In the genomic region with DNA sequence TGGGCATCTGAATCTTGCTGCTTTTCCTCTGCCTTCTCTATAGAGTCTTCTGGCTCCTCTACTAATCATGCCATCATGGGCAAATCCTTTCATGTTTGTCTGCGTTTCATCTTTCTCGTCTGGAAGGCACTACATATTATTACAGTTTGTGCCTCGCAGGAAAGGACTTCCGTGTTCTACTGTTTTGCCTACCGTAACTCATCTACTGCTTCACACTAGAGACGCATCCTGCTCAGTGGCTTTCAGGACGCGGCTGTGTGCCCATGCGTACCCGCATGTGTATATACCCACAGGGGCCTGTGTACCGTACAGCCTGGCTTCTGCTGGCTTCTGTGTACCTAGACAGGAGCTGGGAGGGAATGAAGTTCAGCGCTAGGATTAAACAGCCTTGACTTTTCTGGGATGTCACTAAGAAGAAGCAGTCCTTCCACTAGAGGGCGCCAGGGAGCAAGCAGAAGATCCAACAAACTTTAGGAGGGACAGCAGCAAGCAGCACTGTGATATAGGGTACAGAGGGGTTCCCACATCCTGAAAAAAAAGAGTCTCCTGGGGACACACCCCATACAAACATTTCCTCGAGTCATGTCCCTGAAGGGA, we compare ENCODE assay signal across 8 mouse cellular contexts.
DNase-seq lines count a peak whose midpoint lies in the region; ATAC-seq lines count a peak whose summit lies in the region.

No protein-coding gene starts in this region.

- no peak overlapping the region for H3K27ac ChIP-seq in forebrain, embryonic 11.5 days (ENCODE audit: low read depth, low read length)
- no peak overlapping the region for H3K27ac ChIP-seq in forebrain, embryonic 15.5 days (replicated peaks)

- no peak overlapping the region for H3K4me2 ChIP-seq in forebrain, embryonic 11.5 days (ENCODE audit: low read depth, low read length, severe bottlenecking)
- H3K4me2 ChIP-seq in forebrain, embryonic 15.5 days (replicated peaks) = no peak overlapping the region

- H3K9me3 ChIP-seq in forebrain, embryonic 11.5 days (ENCODE audit: control insufficient read depth, low read length) = no peaks in the 10 kb centered on the region
- no peaks in the 10 kb centered on the region for H3K9me3 ChIP-seq in forebrain, embryonic 15.5 days

- H3K4me3 ChIP-seq in forebrain, embryonic 11.5 days (ENCODE audit: low read depth, low read length) = no peak overlapping the region
- no peak overlapping the region for H3K4me3 ChIP-seq in forebrain, embryonic 15.5 days

- no peaks in the 10 kb centered on the region for H3K4me1 ChIP-seq in forebrain, embryonic 11.5 days (replicated peaks; ENCODE audit: control insufficient read depth, insufficient read depth, low read length)
- H3K4me1 ChIP-seq in forebrain, embryonic 15.5 days = no peaks in the 10 kb centered on the region

- peak; percentile 88 for DNase-seq in forebrain, embryonic 11.5 days (ENCODE audit: low spot score)
- peak; percentile 38 for DNase-seq in c-Kit-positive CD71-positive TER-119-negative erythroid progenitor cells, embryonic 14.5 days (ENCODE audit: low read depth)
- peak; percentile 68 to 70 for DNase-seq in layer of hippocampus, postnatal 36 days
- peak; percentile 32 to 56 for DNase-seq in spleen, postnatal 36 days (ENCODE audit: low spot score in 2 of 2)

- no peaks in the 10 kb centered on the region for H3K27me3 ChIP-seq in forebrain, embryonic 11.5 days (ENCODE audit: control insufficient read depth, insufficient read depth, low read length)
- H3K27me3 ChIP-seq in forebrain, embryonic 15.5 days = no peaks in the 10 kb centered on the region

- H3K9ac ChIP-seq in forebrain, embryonic 11.5 days (ENCODE audit: low read length) = no peak overlapping the region
- H3K9ac ChIP-seq in forebrain, embryonic 15.5 days (replicated peaks) = no peak overlapping the region

- H3K36me3 ChIP-seq in forebrain, embryonic 11.5 days (ENCODE audit: control insufficient read depth, insufficient read depth, low read length) = no peaks in the 10 kb centered on the region
- H3K36me3 ChIP-seq in forebrain, embryonic 15.5 days = no peaks in the 10 kb centered on the region

- WGBS in forebrain, embryonic 11.5 days = 49% methylated on average over 14 of the region's 14 CpGs
- WGBS in forebrain, embryonic 15.5 days = 50% methylated on average over 14 of the region's 14 CpGs

- ATAC-seq in forebrain, embryonic 11.5 days (replicated peaks; ENCODE audit: low FRiP score) = 0 out of 2 replicates have a peak, but pooled peaks have one; percentile 27
- no peak for ATAC-seq in forebrain, embryonic 15.5 days (replicated peaks)
- ATAC-seq in frontal cortex, adult (ENCODE audit: low TSS enrichment) = peak; percentile 84
- ATAC-seq in hematopoietic stem cell, adult 5-6 weeks (replicated peaks in 1 of 2; ENCODE audit: insufficient read depth in 1 of 2, low FRiP score in 2 of 2, low TSS enrichment in 1 of 2, low read depth in 1 of 2, poor library complexity in 2 of 2, severe bottlenecking in 2 of 2) = peak; percentile 63 to 68; a peak in 3 of 4 replicates
- ATAC-seq in megakaryocyte-erythroid progenitor cell, adult 5-6 weeks (replicated peaks; ENCODE audit: low FRiP score, low TSS enrichment, poor library complexity, severe bottlenecking) = peak; percentile 81

Comparison
In these comparisons a context has a peak if more than half of its experiments do, and no peak if none do; other contexts are left out.
1. DNase-seq: peak in every context shown above with its lines; median percentile 88 in forebrain, embryonic 11.5 days; 69 in layer of hippocampus, postnatal 36 days; 44 in spleen, postnatal 36 days; 38 in c-Kit-positive CD71-positive TER-119-negative erythroid progenitor cells, embryonic 14.5 days.